Mouse (Mus musculus) MEL (cell line): Measurements from ENCODE around the gene Arid5b. TPM values are rescaled to one million over a fixed set of nuclear protein-coding genes. Genes with fewer than 3 reads are reported as not detected.

ENCODE experiments used
- DNase-seq: peaks from one replicate; pipeline ENCODE4 v3.0.0; 2011; ENCODE audit warnings: low read depth, low spot score
- H3K27ac ChIP-seq: 2 replicates; pipeline ENCODE4 v1.5.1; 2012; ENCODE audit warnings: low read depth, mild to moderate bottlenecking, control low read depth, low read length, moderate library complexity; ENCODE audit not compliant: control insufficient read depth
- H3K27me3 ChIP-seq, 2 experiments: fragments of 150-350 bp in 1 of 2; sonication (generic) in 1 of 2; 2 replicates each; pipeline ENCODE4 v1.6.1; 2012; ENCODE audit warnings: low read length in 2 of 2, mild to moderate bottlenecking in 2 of 2, improper control_type of control experiment in 1 of 2, moderate library complexity in 1 of 2; ENCODE audit not compliant: insufficient read depth in 2 of 2, control insufficient read depth in 1 of 2
- H3K36me3 ChIP-seq, 2 experiments: 2 replicates each; pipeline ENCODE4 v1.6.1; 2012 to 2014; ENCODE audit warnings: low read length in 2 of 2, improper control_type of control experiment in 1 of 2, inconsistent platforms in 1 of 2, mild to moderate bottlenecking in 1 of 2; ENCODE audit not compliant: insufficient read depth in 2 of 2, control insufficient read depth in 1 of 2
- H3K4me1 ChIP-seq, 2 experiments: fragments of 150-350 bp in 1 of 2; sonication (generic) in 1 of 2; 2 replicates each; pipeline ENCODE4 v1.6.1; 2012; ENCODE audit warnings: low read length in 2 of 2, improper control_type of control experiment in 1 of 2, mild to moderate bottlenecking in 1 of 2; ENCODE audit not compliant: insufficient read depth in 2 of 2, control insufficient read depth in 1 of 2
- H3K4me3 ChIP-seq, 2 experiments: fragments of 150-350 bp in 1 of 2; sonication (generic) in 1 of 2; 2 replicates each; pipeline ENCODE4 v1.5.1; 2012; ENCODE audit warnings: low read depth in 2 of 2, low read length in 2 of 2, mild to moderate bottlenecking in 2 of 2, moderate library complexity in 2 of 2, control low read depth in 1 of 2, improper control_type of control experiment in 1 of 2; ENCODE audit not compliant: control insufficient read depth in 1 of 2, insufficient read depth in 1 of 2
- H3K79me2 ChIP-seq: 2 replicates; pipeline ENCODE4 v1.6.1; 2012; ENCODE audit warnings: mild to moderate bottlenecking, low read length, moderate library complexity; ENCODE audit not compliant: control insufficient read depth, poor library complexity, insufficient read depth
- H3K9ac ChIP-seq: 2 replicates; pipeline ENCODE4 v1.6.1; 2012; ENCODE audit warnings: low read depth, mild to moderate bottlenecking, control low read depth, low read length, moderate library complexity; ENCODE audit not compliant: control insufficient read depth, poor library complexity, severe bottlenecking
- H3K9me3 ChIP-seq: fragments of 150-350 bp; sonication (generic); replicated peaks from 2 replicates; pipeline ENCODE4 v1.6.1; 2012; ENCODE audit warnings: mild to moderate bottlenecking, low read length, improper control_type of control experiment, moderate library complexity; ENCODE audit not compliant: insufficient read depth
- BHLHE40 ChIP-seq: IDR thresholded peaks from 2 replicates; pipeline ENCODE4 v1.6.1; 2012; ENCODE audit warnings: low read depth, mild to moderate bottlenecking, inconsistent platforms, low read length, improper control_type of control experiment, borderline replicate concordance
- CHD1 ChIP-seq: IDR thresholded peaks from 2 replicates; pipeline ENCODE4 v1.6.1; 2012; ENCODE audit warnings: low read depth, mild to moderate bottlenecking, inconsistent platforms, low read length, improper control_type of control experiment
- CHD2 ChIP-seq: IDR thresholded peaks from 2 replicates; pipeline ENCODE4 v1.6.1; 2011; ENCODE audit warnings: low read length, improper control_type of control experiment
- E2F4 ChIP-seq: IDR thresholded peaks from 2 replicates; pipeline ENCODE4 v1.6.1; 2011; ENCODE audit warnings: low read depth, low read length, improper control_type of control experiment, borderline replicate concordance
- EP300 ChIP-seq, 2 experiments: IDR thresholded peaks; 2 replicates each; pipeline ENCODE4 v1.6.1; 2011; ENCODE audit warnings: improper control_type of control experiment in 2 of 2, low read length in 2 of 2, low read depth in 1 of 2, mild to moderate bottlenecking in 1 of 2
- ETS1 ChIP-seq: IDR thresholded peaks from 2 replicates; pipeline ENCODE4 v1.6.1; 2012; ENCODE audit warnings: low read depth, mild to moderate bottlenecking, inconsistent platforms, low read length, improper control_type of control experiment, moderate library complexity
- GABPA ChIP-seq: IDR thresholded peaks from 2 replicates; pipeline ENCODE4 v1.6.1; 2012; ENCODE audit warnings: low read depth, mild to moderate bottlenecking, inconsistent platforms, low read length, improper control_type of control experiment, moderate library complexity
- JUND ChIP-seq: IDR thresholded peaks from 2 replicates; pipeline ENCODE4 v1.6.1; 2011; ENCODE audit warnings: low read depth, mild to moderate bottlenecking, improper control_type of control experiment, low read length
- KAT2A ChIP-seq: conservative IDR thresholded peaks from 2 replicates; pipeline ENCODE4 v1.6.1; 2012; ENCODE audit warnings: low read depth, low read length, improper control_type of control experiment, inconsistent platforms
- MAX ChIP-seq: IDR thresholded peaks from 2 replicates; pipeline ENCODE4 v1.6.1; 2011; ENCODE audit warnings: low read length, improper control_type of control experiment
- MAZ ChIP-seq: IDR thresholded peaks from 2 replicates; pipeline ENCODE4 v1.6.1; 2012; ENCODE audit warnings: low read depth, mild to moderate bottlenecking, inconsistent platforms, low read length, improper control_type of control experiment
- MEF2A ChIP-seq: IDR thresholded peaks from 2 replicates; pipeline ENCODE4 v1.6.1; 2014; ENCODE audit warnings: low read depth, mild to moderate bottlenecking, inconsistent platforms, low read length, improper control_type of control experiment; ENCODE audit not compliant: poor library complexity, insufficient replicate concordance, severe bottlenecking; ENCODE audit errors: extremely low read depth
- MXI1 ChIP-seq: IDR thresholded peaks from 2 replicates; pipeline ENCODE4 v1.6.1; 2011; ENCODE audit warnings: mild to moderate bottlenecking, low read depth, low read length, improper control_type of control experiment
- MYC ChIP-seq: IDR thresholded peaks from 2 replicates; pipeline ENCODE4 v1.6.1; 2011; ENCODE audit warnings: low read depth, mild to moderate bottlenecking, low read length, improper control_type of control experiment, moderate library complexity
- NELFE ChIP-seq: IDR thresholded peaks from 2 replicates; pipeline ENCODE4 v1.6.1; 2011; ENCODE audit warnings: low read depth, low read length, improper control_type of control experiment
- NRF1 ChIP-seq: IDR thresholded peaks from 2 replicates; pipeline ENCODE4 v1.6.1; 2014; ENCODE audit warnings: low read depth, mild to moderate bottlenecking, inconsistent platforms, low read length, improper control_type of control experiment, moderate library complexity; ENCODE audit not compliant: poor library complexity, insufficient read depth, severe bottlenecking
- POLR2A ChIP-seq, 2 experiments: IDR thresholded peaks; 2 replicates each; pipeline ENCODE4 v1.6.1; 2011 to 2012; ENCODE audit warnings: low read length in 2 of 2, mild to moderate bottlenecking in 2 of 2, control low read depth in 1 of 2, improper control_type of control experiment in 1 of 2, low read depth in 1 of 2, moderate library complexity in 1 of 2; ENCODE audit not compliant: control insufficient read depth in 1 of 2, insufficient read depth in 1 of 2, poor library complexity in 1 of 2
- POLR2AphosphoS2 ChIP-seq: IDR thresholded peaks from 2 replicates; pipeline ENCODE4 v1.6.1; 2011; ENCODE audit warnings: low read length, improper control_type of control experiment
- SIN3A ChIP-seq: IDR thresholded peaks from 2 replicates; pipeline ENCODE4 v1.6.1; 2012; ENCODE audit warnings: low read length, improper control_type of control experiment, inconsistent platforms
- SMC3 ChIP-seq: IDR thresholded peaks from 2 replicates; pipeline ENCODE4 v1.6.1; 2011; ENCODE audit warnings: low read depth, low read length, improper control_type of control experiment
- TBP ChIP-seq: IDR thresholded peaks from 2 replicates; pipeline ENCODE4 v1.8.0; 2011; ENCODE audit warnings: low read depth, low read length, improper control_type of control experiment
- UBTF ChIP-seq: IDR thresholded peaks from 2 replicates; pipeline ENCODE4 v1.6.1; 2012; ENCODE audit warnings: low read depth, mild to moderate bottlenecking, inconsistent platforms, low read length, improper control_type of control experiment, moderate library complexity, borderline replicate concordance; ENCODE audit not compliant: insufficient read depth
- USF1 ChIP-seq: IDR thresholded peaks from 2 replicates; pipeline ENCODE4 v1.6.1; 2014; ENCODE audit warnings: low read depth, mild to moderate bottlenecking, inconsistent platforms, low read length, improper control_type of control experiment, moderate library complexity
- ZC3H11A ChIP-seq: IDR thresholded peaks from 2 replicates; pipeline ENCODE4 v1.6.1; 2012; ENCODE audit warnings: low read depth, mild to moderate bottlenecking, inconsistent platforms, low read length, improper control_type of control experiment
- ZKSCAN1 ChIP-seq: IDR thresholded peaks from 2 replicates; pipeline ENCODE4 v1.6.1; 2012; ENCODE audit warnings: low read depth, mild to moderate bottlenecking, inconsistent platforms, low read length, improper control_type of control experiment, moderate library complexity
- polyA plus RNA-seq, 2 experiments: library from polyadenylated mRNA; stranded (reverse) in 1 of 2; unstranded in 1 of 2; fragments of >175 nt in 1 of 2; fragments of >200 nt in 1 of 2; gene quantifications; 2 replicates each; pipeline versions ENCODE4 v1.2.1 to v1.2.4; 2012; ENCODE audit warnings: low replicate concordance in 2 of 2, low read depth in 1 of 2; ENCODE audit not compliant: insufficient read length in 2 of 2, insufficient read depth in 1 of 2, missing spikeins in 1 of 2
- total RNA-seq: library from RNA; depleted of rRNA; stranded (reverse); fragments of 300-350 nt; gene quantifications from 2 replicates; pipeline ENCODE4 v1.2.3, GENCODE M21; 2012

The Arid5b gene
- total and polyA plus RNA-seq, 3 experiments = 0.03 TPM; not detected in 2

- H3K4me1 ChIP-seq = peaks cover 2 to 9% of the 10 kb centered on the region in 2 experiments; a peak in 3 of 4 replicates
- no peak for DNase-seq
Observed at GRCm38 (mm10) chr10:68153344-68154045, 125.0 kb downstream of the Arid5b start.

DNA sequence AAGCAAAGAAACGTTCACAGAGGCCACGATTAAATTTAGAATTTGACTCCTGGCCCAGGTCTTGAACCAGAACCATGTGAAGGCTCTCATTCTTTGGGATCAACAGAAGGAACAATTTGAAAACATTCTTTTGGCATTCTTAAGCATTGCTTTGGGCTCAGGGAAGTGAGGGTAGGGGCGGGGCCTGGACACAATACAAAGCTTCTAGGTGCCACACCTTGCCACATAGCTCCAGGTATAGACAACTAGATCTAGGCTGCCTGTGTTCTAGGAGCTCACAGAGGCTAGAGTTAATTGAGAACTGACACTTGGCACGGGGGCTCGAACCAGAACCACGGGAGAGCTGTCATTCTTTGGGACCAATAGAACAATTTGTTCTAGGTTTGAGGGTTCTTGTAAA lies 130.0 kb downstream of the Arid5b start:
- DNase-seq = no peak
- no peaks in the 10 kb centered on the region for H3K4me1 ChIP-seq
- no peaks in the 10 kb centered on the region for H3K9me3 ChIP-seq

More at GRCm38 (mm10) chr10:68153344-68154045, 125.0 kb downstream of the Arid5b start:
- no peak overlapping the region for H3K4me3 ChIP-seq
- H3K79me2 ChIP-seq = no peaks in the 10 kb centered on the region
- TF ChIP-seq ZKSCAN1 (no peak), POLR2AphosphoS2 (no peak), MAX (no peak), E2F4 (no peak), CHD1 (no peak), ETS1 (no peak), SIN3A (no peak), POLR2A (IDR thresholded peaks at IDR 0.05; ENCODE audit: control insufficient read depth in 1 of 2, insufficient read depth in 1 of 2, low read depth in 1 of 2, low read length in 2 of 2, poor library complexity in 1 of 2) (no peak)
- TF ChIP-seq, all 39 proteins: peak for 0
- no peaks in the 10 kb centered on the region for H3K27me3 ChIP-seq
- H3K9ac ChIP-seq = no peak overlapping the region
- no peaks in the 10 kb centered on the region; a peak in 2 of 4 replicates for H3K36me3 ChIP-seq
- no peak overlapping the region for H3K27ac ChIP-seq
- H3K9me3 ChIP-seq = no peaks in the 10 kb centered on the region

GRCm38 (mm10) chr10:68147730-68148129 lies 130.8 kb downstream of the Arid5b start:
- Histone ChIP-seq H3K79me2 (no peaks in the 10 kb centered on the region), H3K27me3 (no peaks in the 10 kb centered on the region), H3K9me3 (no peaks in the 10 kb centered on the region), H3K4me3 (no peak overlapping the region), H3K27ac (no peak overlapping the region), H3K4me1 (no peaks in the 10 kb centered on the region), H3K36me3 (no peaks in the 10 kb centered on the region), H3K9ac (no peak overlapping the region)
- TF ChIP-seq UBTF = no peak
- no peak for TF ChIP-seq CHD2
- TF ChIP-seq NELFE = no peak
- no peak for TF ChIP-seq EP300 (IDR thresholded peaks at IDR 0.05; ENCODE audit: low read depth in 1 of 2, low read length in 2 of 2)
- TF ChIP-seq ZC3H11A = no peak
- TF ChIP-seq BHLHE40 = no peak
- no peak for TF ChIP-seq MXI1
- no peak for TF ChIP-seq GABPA
- no peak for TF ChIP-seq MYC
- TF ChIP-seq USF1 = no peak
- DNase-seq = no peak

More for the DNA sequence above, 130.0 kb downstream of the Arid5b start:
- Histone ChIP-seq H3K27me3 (no peaks in the 10 kb centered on the region), H3K27ac (no peak overlapping the region), H3K36me3 (no peaks in the 10 kb centered on the region), H3K4me3 (no peak overlapping the region), H3K9ac (no peak overlapping the region), H3K79me2 (no peaks in the 10 kb centered on the region)
- no peak for TF ChIP-seq UBTF
- no peak for TF ChIP-seq NRF1
- TF ChIP-seq MAZ = no peak
- no peak for TF ChIP-seq MYC
- TF ChIP-seq JUND = no peak
- no peak for TF ChIP-seq KAT2A
- TF ChIP-seq SMC3 = no peak
- TF ChIP-seq MEF2A = no peak
- TF ChIP-seq POLR2A (IDR thresholded peaks at IDR 0.05; ENCODE audit: control insufficient read depth in 1 of 2, insufficient read depth in 1 of 2, low read depth in 1 of 2, low read length in 2 of 2, poor library complexity in 1 of 2) = no peak
- no peak for TF ChIP-seq TBP
- no peak for TF ChIP-seq CHD2
- no peak for TF ChIP-seq MXI1
- TF ChIP-seq ZC3H11A = no peak
